Mouse (Mus musculus): ENCODE measurements around the gene Ccm2. TPM values are rescaled to one million over a fixed set of nuclear protein-coding genes. Genes with fewer than 3 reads are reported as not detected.

Ccm2 gene
- total RNA-seq, 1 experiment from 2014 or later = 172 TPM

DNA sequence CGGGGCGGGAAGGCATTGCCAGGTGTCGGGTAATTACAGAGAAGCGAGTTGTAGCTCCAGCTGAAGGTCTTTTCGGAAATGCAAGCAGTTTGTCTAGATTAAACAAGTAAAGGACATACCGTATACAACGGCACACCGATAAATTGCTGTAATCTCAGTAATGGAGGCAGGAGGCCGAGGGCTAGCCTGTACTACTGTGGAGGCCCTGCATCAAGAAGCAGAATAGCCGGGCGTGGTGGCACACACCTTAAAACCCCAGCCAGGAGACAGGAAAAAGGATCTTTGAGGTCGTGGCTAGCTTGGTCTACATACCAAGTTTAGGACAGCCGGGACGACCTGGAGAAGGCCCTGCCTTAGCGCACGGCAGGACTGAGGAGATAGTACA is 79.7 kb downstream of the Ccm2 start:
- peak; percentile 3; the same call in 1 of the 2 replicates for ATAC-seq (replicated peaks; ENCODE audit: insufficient number of reproducible peaks, low FRiP score, low TSS enrichment, poor library complexity, severe bottlenecking)

DNA sequence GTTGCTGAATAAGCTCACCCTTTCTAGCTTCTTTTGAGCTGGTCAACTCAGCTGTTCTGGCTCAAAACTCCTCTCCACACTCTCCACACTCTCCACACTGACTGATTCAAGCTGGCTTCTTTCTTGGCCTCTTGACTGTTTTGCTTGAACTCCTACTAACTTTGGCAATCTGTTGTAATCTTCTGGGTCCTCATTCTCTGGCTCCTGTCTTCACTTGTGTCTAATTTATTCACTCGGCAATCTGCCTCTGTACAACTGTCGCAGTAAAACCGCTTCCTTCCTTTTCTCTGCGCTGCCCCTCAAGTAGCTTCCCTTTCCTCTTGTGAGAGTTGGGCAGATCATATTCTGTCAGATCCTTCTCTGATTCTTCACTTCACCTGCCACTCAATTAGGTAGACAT is 81.0 kb downstream of the Ccm2 start:
- ATAC-seq (replicated peaks; ENCODE audit: insufficient number of reproducible peaks, low FRiP score, low TSS enrichment, poor library complexity, severe bottlenecking) = peak; percentile 47

DNA sequence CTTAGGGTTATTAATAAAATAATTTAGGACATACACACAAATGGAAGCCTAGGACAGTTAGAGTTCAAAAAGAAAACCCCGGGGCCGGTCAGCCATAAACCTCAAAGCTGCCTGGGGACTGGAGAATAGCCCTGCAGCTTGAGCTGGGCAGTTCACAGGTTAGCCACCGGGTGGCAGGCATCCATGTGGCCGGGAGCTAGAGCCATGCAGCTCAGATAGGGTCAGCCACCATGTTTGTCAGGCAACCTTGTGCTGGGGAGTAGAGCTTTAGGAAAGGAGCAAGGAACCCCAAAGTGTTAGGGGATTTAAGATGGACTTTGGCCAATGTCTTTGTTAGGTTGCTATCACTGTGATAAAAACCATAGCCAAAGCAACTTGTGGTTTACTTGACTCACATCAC is 81.9 kb downstream of the Ccm2 start:
- ATAC-seq (replicated peaks; ENCODE audit: insufficient number of reproducible peaks, low FRiP score, low TSS enrichment, poor library complexity, severe bottlenecking) = no peak; the same call in 1 of the 2 replicates

DNA sequence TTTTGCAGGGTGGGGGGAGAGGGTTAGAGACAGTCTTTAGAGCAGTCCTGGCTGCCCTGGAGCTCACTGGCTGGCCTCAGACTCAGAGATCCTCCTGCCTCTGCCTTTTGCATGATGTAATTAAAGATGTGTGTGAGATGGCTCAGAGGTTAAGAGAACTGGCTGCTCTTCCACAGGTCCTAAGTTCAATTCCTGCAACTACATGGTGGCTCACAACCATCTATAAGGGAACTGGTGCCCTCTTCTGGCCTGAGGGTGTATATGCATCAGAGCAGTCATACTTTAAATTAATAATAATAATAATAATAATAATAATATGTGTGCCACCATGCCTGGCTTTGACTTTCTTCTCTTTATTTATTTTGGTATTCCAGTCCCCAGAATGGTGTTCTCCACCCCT is 83.0 kb downstream of the Ccm2 start:
- ATAC-seq (replicated peaks; ENCODE audit: insufficient number of reproducible peaks, low FRiP score, low TSS enrichment, poor library complexity, severe bottlenecking) = no peak

DNA sequence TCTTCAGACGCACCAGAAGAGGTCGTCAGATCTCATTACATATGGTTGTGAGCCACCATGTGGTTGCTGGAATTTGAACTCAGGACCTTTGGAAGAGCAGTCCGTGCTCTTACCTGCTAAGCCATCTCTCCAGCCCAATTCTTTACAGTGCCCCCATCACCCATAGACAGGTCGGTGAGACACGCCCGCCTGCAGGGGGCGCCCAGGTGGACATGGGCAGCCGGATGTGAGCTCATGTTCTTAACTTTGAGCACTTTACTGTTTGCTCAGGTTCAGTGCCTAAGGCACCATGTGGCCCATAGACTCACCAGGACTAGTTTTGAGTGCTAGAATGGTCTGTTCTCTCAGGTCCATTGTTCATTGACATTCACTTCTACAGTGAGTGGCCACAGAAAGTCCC is 89.5 kb downstream of the Ccm2 start:
- no peak for ATAC-seq (replicated peaks; ENCODE audit: insufficient number of reproducible peaks, low FRiP score, low TSS enrichment, poor library complexity, severe bottlenecking)

DNA sequence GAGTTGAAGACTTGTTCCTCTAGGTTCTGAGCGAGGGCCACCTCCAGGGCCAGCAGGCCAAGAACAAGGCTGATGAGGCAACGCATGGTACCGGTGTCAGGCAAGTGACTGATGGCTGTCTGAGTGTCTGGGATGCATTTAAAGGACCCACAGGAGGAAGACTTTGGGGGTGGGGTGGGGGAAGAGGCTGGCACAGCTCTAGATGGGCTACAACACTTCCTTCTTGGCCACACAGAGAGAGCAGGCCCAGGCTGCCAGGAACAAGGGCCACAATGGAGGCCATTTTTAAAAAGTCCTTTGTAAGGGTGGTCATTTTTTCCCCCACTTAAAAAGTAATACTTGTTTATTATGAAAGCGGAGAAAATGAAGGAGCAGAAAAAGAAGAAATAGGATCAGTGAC is 91.8 kb downstream of the Ccm2 start, which contains the start of gene Wap:
Gene Wap, minus strand, starts transcription at position 101 of the 400 bp plus-strand sequence.
- no peak for ATAC-seq (replicated peaks; ENCODE audit: insufficient number of reproducible peaks, low FRiP score, low TSS enrichment, poor library complexity, severe bottlenecking)

DNA sequence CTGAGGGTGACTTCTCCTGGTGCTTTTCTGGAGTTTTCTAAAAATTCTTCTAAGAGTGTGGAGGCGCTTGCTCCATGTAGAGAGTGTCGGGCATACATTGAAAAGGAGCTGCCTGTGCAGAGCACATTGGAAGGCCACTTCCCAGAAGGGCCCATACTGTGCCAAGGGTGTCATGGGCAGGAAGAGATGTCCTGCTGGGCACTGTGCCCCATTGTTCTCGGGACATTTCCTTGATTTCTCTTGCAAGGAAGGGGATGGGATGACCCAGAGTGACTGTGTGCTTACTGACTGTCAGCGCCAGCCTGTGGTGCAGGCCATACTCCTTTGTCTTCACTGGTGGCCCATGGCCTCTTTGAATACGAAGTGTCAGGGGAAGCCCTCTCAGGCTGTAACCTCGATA is 92.4 kb downstream of the Ccm2 start:
- ATAC-seq (replicated peaks; ENCODE audit: insufficient number of reproducible peaks, low FRiP score, low TSS enrichment, poor library complexity, severe bottlenecking) = no peak

DNA sequence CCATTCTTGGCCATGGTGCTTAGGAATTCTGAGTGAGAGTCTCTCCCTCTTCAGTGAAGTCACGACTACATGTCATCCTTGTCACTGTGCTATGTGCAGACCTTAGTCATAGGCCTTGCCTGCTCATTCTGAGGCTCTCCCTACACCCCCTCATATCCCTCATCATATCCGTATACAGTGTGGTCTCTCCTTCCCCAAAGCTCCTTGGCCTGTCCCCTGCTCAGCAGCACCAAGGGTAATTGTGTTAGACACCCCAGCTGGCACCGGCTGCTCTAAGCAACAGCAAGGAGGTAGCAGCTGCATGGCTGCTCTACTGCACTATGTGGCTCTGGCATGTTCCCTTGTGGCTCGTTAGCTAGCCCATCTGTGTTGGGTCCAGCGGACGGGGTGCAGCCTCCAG is 97.9 kb downstream of the Ccm2 start:
- ATAC-seq (replicated peaks; ENCODE audit: insufficient number of reproducible peaks, low FRiP score, low TSS enrichment, poor library complexity, severe bottlenecking) = 0 out of 2 replicates have a peak, but pooled peaks have one; percentile 7

Other genes starting within 250 kb of the Ccm2 start
- 11.9 to 27.0 TPM (median 16.3 TPM) in 3 replicates for gene Zmiz2, start 157.8 kb upstream of the Ccm2 start, total RNA-seq (2017)
- 917 to 1,280 TPM (median 1,115 TPM) in 3 replicates for gene Ppia, start 131.4 kb upstream of the Ccm2 start, total RNA-seq (2017)
- 31.2 to 51.6 TPM (median 37.9 TPM) in 3 replicates for gene H2afv, start 102.4 kb upstream of the Ccm2 start, total RNA-seq (2017)
- gene Purb, start 71.0 kb upstream of the Ccm2 start, total RNA-seq (2017) = 67.4 to 82.3 TPM (median 75.6 TPM) in 3 replicates
- 572 to 636 TPM (median 611 TPM) in 3 replicates for gene Myo1g, start 25.9 kb upstream of the Ccm2 start, total RNA-seq (2017)
- 0.78 to 2.7 TPM (median 0.85 TPM) in 3 replicates for gene Nacad, start 59.2 kb downstream of the Ccm2 start, total RNA-seq (2017)
- gene Tbrg4, start 79.2 kb downstream of the Ccm2 start, total RNA-seq (2017) = 14.7 to 21.2 TPM (median 15.2 TPM) in 3 replicates
- not detected in 3 replicates for gene Wap, start 91.8 kb downstream of the Ccm2 start, total RNA-seq (2017)
- gene Ramp3, start 111.6 kb downstream of the Ccm2 start, total RNA-seq (2017) = not detected in 3 replicates